Mouse (Mus musculus): Measurements from ENCODE around the gene Arl4a. TPM values are rescaled to one million over a fixed set of nuclear protein-coding genes. Genes with fewer than 3 reads are reported as not detected.

Gene Arl4a
- polyA plus RNA-seq, 1 experiment from 2014 or later, result 31.0 TPM

Other genes starting within 250 kb of the Arl4a start
- gene Scin, start 96.2 kb upstream of the Arl4a start, polyA plus RNA-seq (2015; fragmentation: Nextera tagmentation; extraction: Ambion mirVana), result 0.52 and 1.2 TPM in 2 replicates
- gene Lsmem1, start 161.5 kb upstream of the Arl4a start, polyA plus RNA-seq (2015; fragmentation: Nextera tagmentation; extraction: Ambion mirVana), result 0.38 and 0.50 TPM in 2 replicates
- gene Ifrd1, start 210.5 kb upstream of the Arl4a start, polyA plus RNA-seq (2015; fragmentation: Nextera tagmentation; extraction: Ambion mirVana), result 116 and 127 TPM in 2 replicates